Mouse (Mus musculus) midbrain, embryonic 11.5 days (tissue): ENCODE measurements around the gene N4bp3. TPM values are rescaled to one million over a fixed set of nuclear protein-coding genes. Genes with fewer than 3 reads are reported as not detected.

Experiments
- ATAC-seq: fragments of 200-750 bp; cut with Nextera tagmentation; 2 replicates; pipeline ENCODE4 v1.8.0; 2017; ENCODE audit warnings: moderate TSS enrichment, moderate library complexity; ENCODE audit not compliant: low FRiP score
- DNase-seq: peaks from one replicate; pipeline ENCODE4 v3.0.0; 2015; ENCODE audit warnings: low spot score; ENCODE audit errors: missing footprints
- H3K27ac ChIP-seq: fragments of 300-500 bp; sonication (generic); 2 replicates; pipeline ENCODE4 v1.5.1; 2014; ENCODE audit warnings: low read depth, low read length
- H3K27me3 ChIP-seq: fragments of 300-500 bp; sonication (generic); 2 replicates; pipeline ENCODE4 v1.6.1; 2014; ENCODE audit warnings: mild to moderate bottlenecking, low read length, moderate library complexity, mixed read lengths; ENCODE audit not compliant: control insufficient read depth, insufficient read depth
- H3K36me3 ChIP-seq: fragments of 300-500 bp; sonication (generic); 2 replicates; pipeline ENCODE4 v1.6.1; 2014; ENCODE audit warnings: mild to moderate bottlenecking, low read length, moderate library complexity, mixed read lengths; ENCODE audit not compliant: control insufficient read depth, insufficient read depth
- H3K4me1 ChIP-seq: fragments of 300-500 bp; sonication (generic); 2 replicates; pipeline ENCODE4 v1.6.1; 2014; ENCODE audit warnings: low read length; ENCODE audit not compliant: control insufficient read depth, insufficient read depth
- H3K4me2 ChIP-seq: fragments of 300-500 bp; sonication (generic); 2 replicates; pipeline ENCODE4 v1.6.1; 2014; ENCODE audit warnings: mild to moderate bottlenecking, moderate library complexity
- H3K4me3 ChIP-seq: fragments of 300-500 bp; sonication (generic); 2 replicates; pipeline ENCODE4 v1.5.1; 2014; ENCODE audit warnings: low read depth, low read length
- H3K9ac ChIP-seq: fragments of 300-500 bp; sonication (generic); 2 replicates; pipeline ENCODE4 v1.6.1; 2014; ENCODE audit warnings: low read length
- H3K9me3 ChIP-seq: fragments of 300-500 bp; sonication (generic); 2 replicates; pipeline ENCODE4 v1.6.1; 2016; ENCODE audit warnings: low read length; ENCODE audit not compliant: control insufficient read depth
- WGBS: fragments of 180-500 bp; shearing (Covaris S2); extraction: QIAGEN DNeasy Blood & Tissue Kit; methylation state at CpG from one replicate; pipeline ENCODE4 v1.1.7; 2014; 5-methylcytosine and 5-hydroxymethylcytosine counted together
- polyA plus RNA-seq: library from polyadenylated mRNA; unstranded; fragments of >200 nt; fragmentation: Nextera tagmentation; extraction: Ambion mirVana; gene quantifications from 2 replicates; pipeline ENCODE4 v1.2.1, GENCODE M21; 2014

N4bp3 gene
- polyA plus RNA-seq, 1 experiment from 2014 or later: 9.2 TPM

DNA sequence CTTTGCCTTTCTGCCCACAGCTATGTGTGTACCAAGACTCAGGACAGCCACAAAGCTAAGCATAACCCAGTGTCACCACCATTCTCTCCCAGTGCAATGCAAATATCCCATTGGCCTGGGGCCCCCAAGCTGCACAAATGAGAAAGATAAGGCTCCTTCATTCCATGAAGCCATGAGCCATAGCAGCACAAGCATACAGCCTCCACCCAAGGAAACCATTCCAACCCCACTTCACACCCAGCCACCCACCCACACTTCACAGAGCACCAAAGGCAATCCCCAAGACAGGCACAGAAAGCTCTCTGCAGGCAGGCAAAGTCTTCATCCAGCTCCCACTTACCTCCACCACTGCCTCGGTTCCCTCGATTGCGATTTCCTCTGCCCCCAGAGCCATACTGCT, 48.4 kb downstream of the N4bp3 start:
- no peaks in the 10 kb centered on the region for H3K27me3 ChIP-seq
- DNase-seq (peak; percentile 90), ATAC-seq (no peak)
- WGBS: 93% methylated on average over 3 of the region's 3 CpGs
- no peak overlapping the region for H3K27ac ChIP-seq
- no peak overlapping the region for H3K4me3 ChIP-seq
- peaks cover 66% of the 10 kb centered on the region for H3K36me3 ChIP-seq
- peaks cover 23% of the 10 kb centered on the region for H3K4me1 ChIP-seq
- no peaks in the 10 kb centered on the region for H3K9me3 ChIP-seq
- H3K4me2 ChIP-seq: no peak overlapping the region
- no peak overlapping the region for H3K9ac ChIP-seq

- DNase-seq (no peak), ATAC-seq (no peak)
- H3K4me1 ChIP-seq: peaks cover 9% of the 10 kb centered on the region
- H3K9ac ChIP-seq: no peak overlapping the region
- no peaks in the 10 kb centered on the region for H3K9me3 ChIP-seq
- WGBS: 83% methylated on average over 2 of the region's 2 CpGs
- no peak overlapping the region for H3K4me2 ChIP-seq
- no peak overlapping the region for H3K27ac ChIP-seq
- H3K36me3 ChIP-seq: peaks cover 66% of the 10 kb centered on the region
- no peak overlapping the region for H3K4me3 ChIP-seq
- no peaks in the 10 kb centered on the region for H3K27me3 ChIP-seq
These were observed 53.1 kb downstream of the N4bp3 start for GRCm38 (mm10) chr11:51597553-51597952.

- WGBS: 95% methylated on average over 1 of the region's 1 CpGs
- H3K36me3 ChIP-seq: peaks cover 60% of the 10 kb centered on the region
These were observed 55.1 kb downstream of the N4bp3 start for GRCm38 (mm10) chr11:51595459-51596083.

GRCm38 (mm10) chr11:51594715-51595350, 55.8 kb downstream of the N4bp3 start:
- Histone ChIP-seq H3K27ac (no peak overlapping the region), H3K9me3 (no peaks in the 10 kb centered on the region), H3K4me3 (no peak overlapping the region), H3K27me3 (no peaks in the 10 kb centered on the region), H3K4me2 (no peak overlapping the region), H3K36me3 (peaks cover 60% of the 10 kb centered on the region), H3K4me1 (no peaks in the 10 kb centered on the region; the same call in 1 of the 2 replicates), H3K9ac (no peak overlapping the region)
- WGBS: 82% methylated on average over 3 of the region's 3 CpGs
- DNase-seq: peak; percentile 85
- ATAC-seq: no peak

More at GRCm38 (mm10) chr11:51595459-51596083, 55.1 kb downstream of the N4bp3 start:
- Histone ChIP-seq H3K27me3 (no peaks in the 10 kb centered on the region), H3K9ac (no peak overlapping the region), H3K9me3 (no peaks in the 10 kb centered on the region), H3K4me1 (no peaks in the 10 kb centered on the region; the same call in 1 of the 2 replicates), H3K27ac (no peak overlapping the region), H3K4me3 (no peak overlapping the region), H3K4me2 (no peak overlapping the region)
- no peak for ATAC-seq
- no peak for DNase-seq

GRCm38 (mm10) chr11:51593849-51594248, 56.8 kb downstream of the N4bp3 start:
- Histone ChIP-seq H3K27ac (no peak overlapping the region), H3K27me3 (no peaks in the 10 kb centered on the region), H3K9ac (no peak overlapping the region), H3K4me1 (no peaks in the 10 kb centered on the region; the same call in 1 of the 2 replicates), H3K36me3 (peaks cover 59% of the 10 kb centered on the region), H3K4me2 (no peak overlapping the region), H3K9me3 (no peaks in the 10 kb centered on the region), H3K4me3 (no peak overlapping the region)
- DNase-seq (no peak), ATAC-seq (no peak)
- 94% methylated on average over 6 of the region's 6 CpGs for WGBS

DNA sequence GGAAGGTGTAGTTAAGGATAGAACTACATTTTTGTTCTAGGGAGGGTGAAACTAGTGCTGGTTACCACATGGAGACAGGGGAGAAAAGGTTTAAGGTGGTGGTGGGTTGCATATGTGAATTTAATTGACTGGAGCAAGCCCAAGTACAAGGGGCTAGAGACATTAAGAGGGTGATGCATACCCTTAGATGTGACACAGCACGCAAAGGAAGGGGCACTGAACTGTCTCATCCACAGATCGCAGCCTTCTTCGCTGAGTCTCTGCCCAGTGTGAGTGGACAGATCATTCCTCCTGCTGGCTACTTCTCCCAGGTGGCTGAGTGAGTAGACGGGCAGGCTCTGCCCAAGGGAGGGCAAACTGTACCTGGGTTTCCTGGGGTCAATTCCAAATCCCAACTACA, 57.3 kb downstream of the N4bp3 start:
- 97% methylated on average over 4 of the region's 4 CpGs for WGBS
- peaks cover 55% of the 10 kb centered on the region for H3K36me3 ChIP-seq
- no peak for ATAC-seq

More for the DNA sequence above, 57.3 kb downstream of the N4bp3 start:
- no peak overlapping the region for H3K4me2 ChIP-seq
- DNase-seq: no peak
- H3K9me3 ChIP-seq: no peaks in the 10 kb centered on the region
- no peak overlapping the region for H3K4me3 ChIP-seq
- no peak overlapping the region for H3K27ac ChIP-seq
- no peaks in the 10 kb centered on the region for H3K27me3 ChIP-seq
- H3K9ac ChIP-seq: no peak overlapping the region
- H3K4me1 ChIP-seq: no peaks in the 10 kb centered on the region; the same call in 1 of the 2 replicates

Other genes starting within 250 kb of the N4bp3 start
- 9.6 and 10.7 TPM in 2 replicates for gene Phykpl, start 66.1 kb downstream of the N4bp3 start, polyA plus RNA-seq
- gene Hnrnpab, start 44.0 kb downstream of the N4bp3 start, polyA plus RNA-seq: 802 and 844 TPM in 2 replicates
- 152 and 167 TPM in 2 replicates for gene Nhp2, start 31.1 kb downstream of the N4bp3 start, polyA plus RNA-seq
- gene Rmnd5b, start 14.9 kb downstream of the N4bp3 start, polyA plus RNA-seq: 40.4 and 41.5 TPM in 2 replicates
- gene D930048N14Rik, start 112 bp upstream of the N4bp3 start, polyA plus RNA-seq: 0.18 and 0.52 TPM in 2 replicates
- 98.9 and 103 TPM in 2 replicates for gene 0610009B22Rik, start 38.0 kb upstream of the N4bp3 start, polyA plus RNA-seq
- 13.0 and 14.5 TPM in 2 replicates for gene Sec24a, start 112.8 kb upstream of the N4bp3 start, polyA plus RNA-seq
- gene Sar1b, start 112.8 kb upstream of the N4bp3 start, polyA plus RNA-seq: 128 and 141 TPM in 2 replicates
- 0.20 and 0.22 TPM in 2 replicates for gene Jade2, start 206.8 kb upstream of the N4bp3 start, polyA plus RNA-seq